Mouse (Mus musculus): Measurements from ENCODE around the gene Lrmda. TPM values are rescaled to one million over a fixed set of nuclear protein-coding genes. Genes with fewer than 3 reads are reported as not detected.
A peak's percentile ranks its signal among the peaks of the same experiment; 100 is the strongest.

Gene Lrmda
- total RNA-seq, 2 experiments from 2014 or later, result 1.5 to 1.9 TPM

DNA sequence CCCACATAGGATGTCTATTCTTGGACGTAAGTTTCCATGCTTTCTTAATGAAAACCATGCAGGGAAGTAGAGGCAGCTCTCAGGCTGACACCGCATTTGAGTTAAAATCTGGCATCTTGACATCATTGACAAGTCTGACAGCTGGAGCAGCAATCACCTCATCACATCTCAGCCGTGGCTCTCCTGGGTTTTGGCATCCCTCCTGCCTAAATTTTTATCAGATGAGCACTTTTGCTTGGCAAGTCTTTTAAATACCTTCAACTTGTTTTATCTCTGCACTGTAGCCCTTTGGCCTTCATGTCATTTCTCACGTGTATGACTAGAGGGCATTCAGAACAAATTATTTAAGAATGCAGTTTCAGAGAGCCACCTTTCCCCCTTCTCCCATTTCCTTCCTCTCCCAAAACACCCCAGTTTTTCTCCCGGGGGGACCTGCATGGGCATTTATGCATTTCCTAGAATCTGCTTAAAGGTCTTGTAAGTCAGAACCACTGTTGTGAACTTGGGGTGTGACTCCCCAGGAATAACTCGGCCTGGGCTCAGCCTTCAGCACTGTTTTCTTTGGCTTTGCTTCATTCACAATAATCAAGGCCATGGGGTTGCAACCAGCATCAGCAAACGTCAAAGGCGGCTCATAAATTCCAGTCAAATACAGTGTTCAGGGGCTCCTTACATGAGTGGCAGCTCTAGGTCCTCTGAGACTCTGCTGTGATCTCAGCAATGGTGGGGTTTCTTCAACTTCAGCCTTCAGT lies 975.8 kb downstream of the Lrmda start:
- no peak for DNase-seq (ENCODE audit: low spot score in 2 of 2)

DNA sequence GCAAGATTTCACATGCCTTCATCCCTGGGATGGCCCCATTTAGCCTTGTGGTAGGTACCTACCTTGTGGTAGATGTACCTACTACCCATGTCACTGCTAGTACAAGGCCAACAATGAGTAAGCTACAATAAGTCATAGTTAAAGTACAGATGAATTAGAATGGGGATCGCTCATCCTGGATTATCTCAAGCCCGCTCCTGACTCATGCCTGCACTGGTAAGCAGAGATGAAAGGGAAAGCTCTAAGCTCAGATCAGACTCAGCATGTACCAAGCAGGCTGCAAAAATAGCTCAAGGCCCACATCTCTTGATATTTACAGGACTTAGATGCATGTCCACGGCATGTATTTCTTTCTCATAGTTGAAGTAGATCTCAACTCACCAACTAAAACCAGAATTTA lies 979.4 kb downstream of the Lrmda start:
- no peak for DNase-seq (ENCODE audit: low spot score in 2 of 2)

DNA sequence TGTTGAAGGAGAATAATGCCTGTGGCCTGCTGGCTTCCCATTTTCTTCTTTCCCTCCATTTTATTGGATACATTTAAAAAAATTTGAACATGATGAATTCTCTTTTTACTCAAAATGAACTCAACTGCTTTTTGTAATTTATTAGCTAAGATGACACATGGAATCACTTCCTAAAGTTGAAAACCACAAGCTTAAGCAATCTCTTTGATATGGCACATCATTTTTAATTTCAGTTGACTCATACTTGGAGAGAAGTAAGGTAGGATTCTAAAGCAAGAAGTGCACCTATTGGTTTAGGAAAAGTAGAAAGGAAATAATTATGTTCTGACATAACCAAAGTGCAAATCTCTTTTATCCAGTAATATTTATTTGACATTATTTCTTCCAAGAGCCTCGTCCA lies 992.5 kb downstream of the Lrmda start:
- DNase-seq (ENCODE audit: low spot score in 2 of 2), result no peak

DNA sequence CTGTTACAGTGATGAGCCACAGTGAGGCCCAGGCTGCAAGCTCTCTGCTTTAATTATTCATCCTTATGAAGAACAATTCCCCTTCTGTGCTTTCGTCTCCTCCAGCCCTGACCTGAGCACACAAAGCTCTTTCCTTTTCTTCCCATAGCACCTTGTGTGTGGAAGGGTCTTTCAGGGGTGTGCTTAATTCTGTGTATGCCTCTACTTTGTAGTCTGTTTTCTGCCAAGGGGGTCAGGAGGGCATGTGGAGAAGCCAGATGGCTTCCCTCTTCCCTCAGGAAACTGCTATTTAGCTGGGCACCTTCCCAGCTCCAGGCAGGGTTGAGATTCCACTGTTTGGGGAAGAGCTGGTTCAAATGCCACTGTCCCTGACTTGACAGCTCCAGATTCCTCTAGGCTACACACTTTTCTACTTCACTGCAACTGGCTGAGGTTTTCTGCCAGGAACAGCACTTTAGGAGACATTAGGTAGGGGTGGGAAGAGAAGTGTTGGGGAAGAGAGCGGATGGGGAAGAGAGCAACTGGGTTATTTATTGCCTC lies 995.3 kb downstream of the Lrmda start:
- no peak for DNase-seq (ENCODE audit: low spot score in 2 of 2)

DNA sequence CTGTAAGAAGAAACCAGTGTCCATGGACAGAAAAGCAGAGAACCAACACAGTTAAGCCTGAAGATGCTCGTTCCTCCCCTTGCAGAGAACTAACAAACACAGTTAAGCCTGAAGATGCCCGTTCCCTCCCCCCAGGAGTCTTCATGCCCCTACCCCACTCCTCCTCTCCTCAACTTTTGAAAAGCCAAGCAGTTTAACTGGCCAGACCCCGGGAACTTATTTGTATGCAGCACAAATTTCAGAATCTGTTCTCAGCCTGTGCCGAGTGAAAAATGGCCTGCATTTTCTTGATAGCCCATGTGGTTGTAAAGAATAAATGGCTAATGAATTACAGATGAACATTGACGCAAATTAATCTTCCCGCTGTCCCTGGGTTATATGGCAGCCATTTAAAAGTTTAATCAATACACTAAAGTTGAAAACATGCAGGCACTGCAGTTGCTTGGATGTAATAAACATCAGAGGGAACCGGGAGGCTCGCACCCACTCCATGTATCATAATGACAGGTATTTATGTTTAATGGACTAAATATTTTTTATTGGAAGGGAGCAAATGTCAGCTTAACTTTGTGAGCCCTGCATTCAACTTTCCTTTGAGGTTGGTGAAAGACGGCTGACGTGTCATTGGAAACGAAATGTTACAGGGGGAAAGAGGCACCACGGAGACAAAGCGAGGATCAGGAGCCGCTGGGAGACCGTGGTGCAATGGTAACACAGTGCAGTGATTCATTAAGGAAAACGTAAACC lies 996.0 kb downstream of the Lrmda start:
- DNase-seq (ENCODE audit: low spot score in 2 of 2), result no peak

DNA sequence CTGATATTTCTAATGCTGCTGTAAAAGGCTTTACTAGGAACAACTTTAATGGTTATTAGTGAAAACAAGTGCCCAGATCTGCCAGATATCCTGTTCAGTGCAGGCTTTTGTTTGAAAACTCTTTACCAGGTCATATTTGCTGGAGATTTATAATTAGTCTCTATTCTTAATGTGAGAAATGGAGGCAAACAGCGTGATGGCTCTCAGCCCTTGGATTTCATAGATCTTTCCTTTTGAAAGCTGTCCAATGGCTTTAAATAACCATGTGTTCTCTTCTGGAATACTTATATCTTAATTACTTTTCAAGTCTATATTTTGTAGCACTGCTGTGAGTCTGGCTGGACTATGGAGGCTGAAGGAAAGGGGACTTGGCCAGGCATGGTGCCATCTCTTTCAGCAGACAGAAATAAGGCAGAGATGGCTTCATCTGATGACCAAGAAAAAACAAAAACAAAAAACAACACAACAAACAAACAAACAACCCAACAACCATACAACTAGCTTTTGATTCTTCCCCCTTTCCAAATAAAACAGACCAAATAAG lies 996.6 kb downstream of the Lrmda start:
- no peak for DNase-seq (ENCODE audit: low spot score in 2 of 2)

DNA sequence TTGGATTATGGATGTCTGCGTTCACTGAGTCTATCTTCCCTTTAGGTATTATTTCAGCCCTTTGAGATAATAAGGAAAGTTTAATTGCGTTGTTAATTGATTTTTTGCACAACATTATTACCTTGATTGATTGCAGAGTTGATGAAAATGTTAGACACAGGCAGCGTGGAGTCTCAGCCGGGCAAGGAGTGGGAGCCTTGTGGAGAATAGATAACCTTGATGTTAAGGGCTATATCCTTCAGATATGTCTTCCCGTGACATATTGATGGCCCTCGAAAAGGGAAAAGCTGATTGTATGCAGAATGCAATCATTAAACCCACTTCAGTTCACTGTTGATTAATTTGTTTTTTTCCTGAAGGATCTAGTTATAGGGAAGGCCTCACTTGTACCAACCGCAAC lies 1021.5 kb downstream of the Lrmda start:
- no peak for DNase-seq (ENCODE audit: low spot score in 2 of 2)

DNA sequence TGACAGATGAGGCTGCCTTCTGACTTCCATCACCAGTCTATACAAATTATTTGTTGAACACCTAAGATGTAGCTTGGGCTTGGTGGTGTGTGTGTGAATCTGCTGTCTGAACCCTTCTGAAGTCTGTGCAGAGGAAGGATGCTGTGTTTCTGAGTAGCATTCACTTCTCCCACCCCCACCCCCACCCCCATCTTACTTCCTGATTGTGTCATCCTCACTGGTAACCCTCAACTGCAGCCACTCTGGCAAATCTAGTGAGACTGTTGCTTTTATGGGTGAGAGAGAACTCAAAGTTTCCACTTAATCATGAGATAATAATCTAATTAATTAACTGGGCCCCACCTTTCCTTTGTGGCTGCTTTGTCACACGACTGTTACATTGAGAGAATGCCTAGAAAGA lies 1025.8 kb downstream of the Lrmda start:
- no peak for DNase-seq (ENCODE audit: low spot score in 2 of 2)

DNA sequence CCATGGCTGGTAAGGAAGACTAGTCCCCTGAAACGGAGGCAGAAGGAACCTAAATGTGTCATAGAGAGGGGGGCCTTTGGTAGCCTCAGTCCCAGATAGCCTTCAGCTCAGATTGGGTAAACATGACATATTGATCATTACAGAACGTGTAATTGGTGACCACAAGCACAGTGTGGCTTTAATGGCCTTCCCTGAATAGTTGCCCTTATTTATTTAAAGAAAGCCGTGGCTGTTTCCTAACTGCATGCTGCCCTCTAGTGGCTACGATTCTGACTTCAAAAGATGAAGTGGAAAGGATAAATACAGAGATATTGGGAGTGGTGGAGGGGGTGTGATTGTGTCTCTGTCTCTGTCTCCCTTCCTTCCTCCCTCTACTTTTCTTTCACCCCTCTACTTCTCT lies 1026.8 kb downstream of the Lrmda start:
- DNase-seq (ENCODE audit: low spot score in 2 of 2), result peak; percentile 41 to 75

DNA sequence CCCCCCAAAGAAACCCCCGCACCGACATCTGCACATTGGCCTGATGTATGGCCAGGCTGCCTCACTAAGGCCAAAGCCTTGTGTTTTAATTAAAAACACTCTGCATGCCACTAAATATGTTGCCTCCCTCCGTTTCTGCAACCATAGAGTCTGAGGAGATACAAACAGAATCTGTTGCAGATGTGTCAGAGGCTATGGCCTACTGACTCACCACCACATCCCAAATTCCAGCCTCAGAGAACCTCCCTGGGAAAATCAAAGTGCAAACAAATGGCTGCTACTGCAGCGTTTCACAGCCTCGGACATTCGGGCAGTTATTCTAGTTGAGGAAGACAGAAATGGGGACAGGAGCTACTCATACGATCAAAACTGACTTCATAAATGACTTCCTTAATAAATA lies 1031.9 kb downstream of the Lrmda start:
- no peak for DNase-seq (ENCODE audit: low spot score in 2 of 2)

DNA sequence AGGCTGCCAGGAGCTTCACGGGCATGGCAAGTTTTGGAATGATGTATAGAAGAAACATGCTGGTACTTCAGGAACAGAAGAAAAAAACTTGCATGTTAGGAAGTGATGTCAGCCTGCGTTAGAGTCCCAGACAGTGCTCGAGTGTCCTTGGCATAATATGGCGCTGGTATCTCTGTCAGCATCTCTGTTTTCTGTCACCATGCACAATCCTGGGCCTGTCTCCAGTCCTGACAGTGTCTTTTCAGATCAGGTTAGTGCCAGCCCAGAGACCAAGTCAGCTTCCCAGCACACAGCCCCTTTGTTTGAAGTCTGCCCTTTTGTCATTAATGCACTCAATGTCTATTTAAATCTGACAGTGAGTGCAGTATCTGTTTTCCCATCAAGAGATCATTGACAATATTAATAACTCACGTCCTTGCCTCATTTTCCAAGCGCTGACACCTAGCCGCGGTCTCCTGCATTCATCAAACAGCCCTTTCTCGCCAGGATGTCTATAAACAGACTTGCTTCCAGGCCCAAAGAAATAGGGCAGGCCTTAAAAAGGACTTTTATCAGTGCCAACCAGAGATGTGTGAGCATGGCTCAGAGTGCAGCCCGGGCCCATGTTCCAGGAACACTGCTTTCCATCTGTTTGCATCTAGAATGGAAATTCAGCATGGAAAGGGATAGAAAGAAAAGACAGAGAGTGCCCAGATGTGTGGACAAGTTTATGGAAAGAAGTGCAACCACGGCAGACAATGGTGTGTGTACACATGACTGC lies 1033.5 kb downstream of the Lrmda start:
- DNase-seq (ENCODE audit: low spot score in 2 of 2), result no peak

DNA sequence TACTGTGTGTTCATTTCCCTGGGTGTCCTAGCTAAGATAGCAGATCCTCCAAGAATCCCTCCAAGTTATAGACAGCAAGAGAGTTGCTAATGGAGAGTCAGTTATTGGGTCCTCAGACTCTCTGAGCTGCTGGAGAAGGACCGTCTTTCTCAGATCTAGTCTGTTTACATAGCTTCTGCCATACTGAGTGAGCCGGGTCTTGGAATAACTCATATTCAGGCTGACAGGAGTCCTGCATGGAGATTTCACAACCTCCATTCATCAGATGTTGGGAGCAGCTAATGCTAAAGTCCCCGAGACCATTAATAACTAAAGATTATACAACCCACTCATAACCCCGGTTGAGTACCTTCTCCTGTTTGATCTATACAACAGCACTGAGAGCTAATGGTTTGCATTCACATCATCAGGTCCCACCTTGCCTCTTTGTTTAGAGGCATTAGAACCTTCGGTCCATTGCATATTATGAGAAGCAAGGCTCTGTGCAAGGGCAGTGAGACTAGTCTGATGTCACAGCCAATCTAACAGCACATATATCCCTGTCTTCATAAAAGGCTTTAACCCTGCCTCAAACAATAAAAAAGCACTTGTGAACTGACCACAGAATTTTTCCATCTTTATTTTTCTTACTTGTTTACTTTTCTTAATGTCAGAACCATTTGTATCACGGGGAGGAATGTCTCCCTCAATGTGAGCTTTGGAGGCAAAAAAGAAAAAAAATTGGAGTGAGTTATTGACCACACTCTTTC lies 1037.9 kb downstream of the Lrmda start:
- DNase-seq (ENCODE audit: low spot score in 2 of 2), result no peak

DNA sequence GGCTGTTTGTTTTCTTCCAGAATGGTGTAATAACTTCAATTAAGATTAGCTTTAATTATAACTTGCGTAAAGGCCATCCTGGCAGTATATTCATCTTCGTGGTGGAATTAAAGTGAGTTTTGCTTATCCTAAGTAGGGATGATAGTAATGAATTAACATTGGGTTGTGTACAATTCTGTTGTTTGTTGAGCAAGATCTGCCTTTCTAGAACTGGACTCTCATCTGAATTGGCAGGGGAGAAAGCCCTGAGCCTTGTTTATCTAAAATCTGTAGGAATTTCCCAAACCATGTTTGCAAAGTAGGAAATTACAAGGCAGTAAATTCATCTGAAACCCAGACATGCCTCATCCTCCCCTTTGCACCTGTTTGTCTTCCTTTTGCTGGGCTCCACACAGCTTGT lies 1038.5 kb downstream of the Lrmda start:
- DNase-seq (ENCODE audit: low spot score in 2 of 2), result no peak

DNA sequence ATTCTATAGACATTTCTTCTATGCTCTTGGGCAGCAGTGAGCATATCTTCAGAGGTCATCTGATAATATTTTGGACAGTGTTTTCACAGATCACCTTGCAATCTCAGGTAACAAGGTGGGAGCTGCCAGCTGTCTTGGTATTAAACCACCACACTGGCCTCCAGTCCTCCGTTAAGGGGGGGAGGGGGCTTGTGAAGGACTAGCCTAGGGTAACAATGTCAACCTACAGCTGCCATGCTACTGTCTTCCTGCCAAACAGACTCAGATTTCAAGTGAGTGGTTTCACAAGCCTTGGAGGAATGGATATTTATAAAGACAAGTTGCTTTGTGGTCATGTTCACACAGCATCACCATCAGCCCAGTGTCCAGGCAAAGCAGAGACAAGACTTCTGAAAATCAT lies 1059.2 kb downstream of the Lrmda start:
- no peak for DNase-seq (ENCODE audit: low spot score in 2 of 2)

DNA sequence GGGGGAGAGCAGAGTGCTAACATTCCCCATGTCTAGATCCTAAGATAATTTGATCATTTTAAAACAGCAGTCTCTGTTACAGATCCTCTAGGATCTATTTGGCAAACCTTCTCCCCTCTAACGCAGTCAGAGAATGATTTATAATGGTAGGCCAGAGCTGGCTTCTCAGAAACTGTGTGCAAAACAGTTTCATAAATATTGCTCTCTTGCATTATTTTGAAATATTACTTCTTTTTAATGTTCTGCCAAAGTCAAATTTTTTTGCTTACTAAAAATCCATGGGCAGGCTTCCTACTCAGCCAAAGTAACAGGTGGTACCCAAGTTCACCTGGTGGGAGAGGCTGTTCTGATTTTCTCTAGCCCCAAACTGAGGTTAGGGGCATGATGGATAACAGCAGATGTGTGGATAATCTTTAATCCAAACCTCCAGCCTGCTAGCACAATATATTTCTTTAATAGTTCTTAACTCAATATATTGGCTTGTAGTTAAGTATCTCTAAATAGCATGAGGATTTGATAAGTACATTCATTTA lies 1064.8 kb downstream of the Lrmda start:
- DNase-seq (ENCODE audit: low spot score in 2 of 2), result no peak

DNA sequence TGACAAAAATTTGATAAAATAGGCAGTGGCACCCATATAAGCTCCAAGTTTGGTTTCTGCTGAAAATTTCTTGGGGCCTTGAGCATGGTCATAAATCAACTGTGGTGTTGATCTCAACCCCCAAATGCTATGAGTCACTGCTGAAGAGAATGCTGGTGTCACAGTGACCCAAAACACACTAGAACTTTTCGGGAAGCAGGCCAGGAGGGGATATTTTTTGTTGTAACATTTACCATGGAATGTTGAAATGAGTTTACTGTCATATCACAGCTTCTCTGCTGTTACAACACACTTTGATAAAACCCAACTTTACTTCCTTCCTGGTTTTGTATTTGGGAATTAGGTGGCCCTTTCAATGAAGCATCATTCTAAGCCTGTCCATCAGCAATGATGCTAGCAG lies 1065.3 kb downstream of the Lrmda start:
- no peak for DNase-seq (ENCODE audit: low spot score in 2 of 2)

DNA sequence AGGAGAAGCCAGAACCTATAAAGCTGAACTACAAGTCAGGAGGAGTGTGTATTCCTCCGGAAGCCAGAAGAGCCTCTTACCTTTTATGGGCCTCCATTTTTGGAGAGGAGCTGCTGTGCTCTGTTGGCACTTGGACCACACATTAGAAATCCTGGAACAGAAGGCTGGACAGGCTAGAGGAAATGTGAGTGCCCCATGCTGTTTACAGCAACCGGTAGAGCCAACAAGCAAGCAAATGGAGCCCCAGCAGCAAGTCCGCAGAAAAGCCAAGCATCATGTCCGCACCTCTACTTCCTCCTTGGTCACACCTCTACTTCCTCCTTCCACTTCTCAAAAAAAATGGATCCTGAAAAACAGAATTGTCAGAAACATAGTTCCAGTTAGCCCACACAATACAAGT lies 1073.8 kb downstream of the Lrmda start:
- DNase-seq (ENCODE audit: low spot score in 2 of 2), result no peak

DNA sequence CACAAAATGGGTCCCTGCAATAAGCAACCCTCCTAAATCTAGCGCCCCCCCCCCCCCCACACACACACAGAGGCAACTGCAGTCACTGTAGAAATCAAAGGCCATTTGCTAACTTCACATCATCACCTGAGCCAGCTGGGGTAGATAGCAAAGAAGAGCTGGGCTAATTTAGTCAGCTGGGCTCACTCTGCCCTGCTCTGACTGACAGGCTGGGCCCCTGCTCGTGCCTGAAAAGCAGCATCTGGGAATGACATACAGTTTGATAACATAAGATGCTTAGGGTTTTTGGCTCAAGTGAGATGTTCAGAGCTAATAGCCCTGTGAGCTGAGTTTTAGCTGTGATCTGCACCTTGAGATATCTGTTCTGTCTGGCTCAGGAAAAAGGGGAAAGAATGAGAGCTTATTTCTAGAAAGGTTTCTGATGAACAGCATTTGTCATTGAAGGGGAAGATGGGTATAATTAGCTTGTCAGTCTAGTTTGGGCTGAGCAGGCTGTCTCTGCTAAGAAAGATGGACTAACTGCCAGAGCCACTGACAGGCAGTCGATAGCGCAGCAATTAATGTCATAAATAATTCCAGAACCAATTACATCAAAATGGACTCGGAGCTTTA lies 1075.1 kb downstream of the Lrmda start:
- no peak for DNase-seq (ENCODE audit: low spot score in 2 of 2)

DNA sequence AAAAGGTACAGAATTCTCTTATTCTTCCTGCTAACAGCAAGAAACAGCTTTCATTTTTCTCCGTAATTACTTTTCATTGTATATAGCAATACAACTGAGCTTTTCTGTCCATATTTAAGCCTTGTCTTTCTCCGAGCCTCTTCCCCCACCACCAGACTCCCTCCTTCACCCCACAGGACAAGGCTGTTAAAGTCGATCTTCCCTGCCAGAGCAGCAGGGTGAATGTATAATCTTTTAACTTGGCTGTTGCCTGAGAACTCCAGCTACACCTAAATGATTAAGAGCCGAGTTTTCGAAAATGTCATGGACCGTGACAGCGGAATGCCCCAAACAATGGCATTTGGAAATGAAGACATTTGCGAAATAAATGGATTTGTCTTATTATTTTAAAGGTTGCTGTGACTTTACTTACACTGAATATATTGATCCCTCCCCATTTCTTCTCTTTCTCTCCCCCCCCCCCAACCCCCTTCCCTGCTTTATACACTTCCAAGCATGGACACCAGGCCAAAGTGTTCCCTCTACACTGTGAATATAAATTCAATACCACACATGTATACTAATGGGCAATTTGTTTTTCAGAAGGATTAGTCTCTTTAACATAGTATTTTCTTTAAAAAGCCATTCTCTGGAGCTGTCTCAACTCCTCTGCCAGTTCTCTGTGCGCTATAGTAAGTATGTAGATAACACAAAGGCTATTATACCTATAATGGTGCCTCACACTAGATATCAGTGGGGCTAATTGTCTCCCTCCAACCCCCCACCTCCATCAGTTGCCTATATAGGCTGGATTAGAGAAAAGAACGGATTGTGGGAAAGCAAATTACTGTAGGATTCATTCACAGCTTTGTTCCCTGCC lies 1075.9 kb downstream of the Lrmda start:
- no peak for DNase-seq (ENCODE audit: low spot score in 2 of 2)

Data from gastrocnemius, postnatal 4 days (tissue).